ENCODE assay signal across 29 mouse cellular contexts in genomic region chr2:61182424-61182979, GRCm38 (mm10).
DNase-seq lines count a peak whose midpoint lies in the region; ATAC-seq and TF ChIP-seq lines count a peak whose summit lies in the region.
"Had no signal": no experiment of that assay in that cellular context is flagged by ENCODE, and none has a peak within 500 bp of the region (broad histone marks: within the 10 kb centered on the region; RNA-seq: fewer than 3 reads in every experiment).

No protein-coding gene starts in this region.

- TF ChIP-seq CTCF in kidney, adult 2 months (conservative IDR thresholded peaks at IDR 0.05; ENCODE audit: insufficient read depth, insufficient read length, low read depth, low read length), result no peak
- no peak for TF ChIP-seq CTCF in lung, embryonic 14.5 days (IDR thresholded peaks at IDR 0.05; ENCODE audit: low read depth)
- TF ChIP-seq CTCF in midbrain, postnatal 0 days (IDR thresholded peaks at IDR 0.05), result no peak
- no peak for TF ChIP-seq CTCF in liver, postnatal 0 days (IDR thresholded peaks at IDR 0.05; ENCODE audit: low read depth)

- 69% methylated on average over 8 of the region's 8 CpGs for WGBS in kidney, adult 2 months
- 39% methylated on average over 8 of the region's 8 CpGs for WGBS in lung, embryonic 14.5 days
- WGBS in midbrain, embryonic 14.5 days, result 58% methylated on average over 8 of the region's 8 CpGs
- 60% methylated on average over 8 of the region's 8 CpGs for WGBS in midbrain, postnatal 0 days
- WGBS in liver, postnatal 0 days (ENCODE audit: insufficient replicate concordance), result 64% methylated on average over 8 of the region's 8 CpGs

- no peak for TF ChIP-seq EP300 in liver, postnatal 0 days (IDR thresholded peaks at IDR 0.05; ENCODE audit: low read depth)

- H3K4me1 ChIP-seq in kidney, adult 2 months (ENCODE audit: control insufficient read depth, insufficient read depth, low read length), result no peaks in the 10 kb centered on the region
- no peaks in the 10 kb centered on the region for H3K4me1 ChIP-seq in lung, embryonic 14.5 days (ENCODE audit: insufficient read depth)
- H3K4me1 ChIP-seq in midbrain, embryonic 14.5 days (ENCODE audit: control insufficient read depth, insufficient read depth, low read length), result no peaks in the 10 kb centered on the region
- no peaks in the 10 kb centered on the region for H3K4me1 ChIP-seq in midbrain, postnatal 0 days (ENCODE audit: insufficient read depth, low read length)
- no peaks in the 10 kb centered on the region for H3K4me1 ChIP-seq in liver, postnatal 0 days (ENCODE audit: insufficient read depth)
- H3K4me1 ChIP-seq: embryonic facial prominence, embryonic 13.5 days; heart, embryonic 13.5 days; limb, embryonic 10.5 days; limb, embryonic 15.5 days; liver, embryonic 13.5 days; midbrain, embryonic 12.5 days; neural tube, embryonic 15.5 days had no signal

- no peaks in the 10 kb centered on the region for H3K36me3 ChIP-seq in kidney, adult 2 months (ENCODE audit: control insufficient read depth, insufficient read depth, low read length)
- no peaks in the 10 kb centered on the region for H3K36me3 ChIP-seq in lung, embryonic 14.5 days (ENCODE audit: insufficient read depth)
- no peaks in the 10 kb centered on the region for H3K36me3 ChIP-seq in midbrain, embryonic 14.5 days (ENCODE audit: control insufficient read depth, insufficient read depth, low read length)
- H3K36me3 ChIP-seq in midbrain, postnatal 0 days (ENCODE audit: insufficient read depth, low read length), result no peaks in the 10 kb centered on the region
- H3K36me3 ChIP-seq in liver, postnatal 0 days (replicated peaks; ENCODE audit: insufficient read depth, low read length), result no peaks in the 10 kb centered on the region
- H3K36me3 ChIP-seq: embryonic facial prominence, embryonic 13.5 days; G1E; heart, embryonic 13.5 days; limb, embryonic 10.5 days; limb, embryonic 15.5 days; liver, embryonic 13.5 days; midbrain, embryonic 12.5 days; neural tube, embryonic 15.5 days had no signal

- H3K4me2 ChIP-seq in lung, embryonic 14.5 days, result no peak overlapping the region
- no peak overlapping the region for H3K4me2 ChIP-seq in midbrain, embryonic 14.5 days (ENCODE audit: low read length)
- H3K4me2 ChIP-seq in midbrain, postnatal 0 days (ENCODE audit: low read depth, low read length, poor library complexity, severe bottlenecking), result no peak overlapping the region
- H3K4me2 ChIP-seq in liver, postnatal 0 days (ENCODE audit: low read depth, low read length), result no peak overlapping the region
- H3K4me2 ChIP-seq: embryonic facial prominence, embryonic 13.5 days; heart, embryonic 13.5 days; hindbrain, embryonic 14.5 days; limb, embryonic 15.5 days; liver, embryonic 13.5 days; midbrain, embryonic 12.5 days; neural tube, embryonic 15.5 days had no signal

- no peak overlapping the region for H3K4me3 ChIP-seq in kidney, adult 2 months (ENCODE audit: insufficient read depth, low read depth, low read length)
- no peak overlapping the region for H3K4me3 ChIP-seq in lung, embryonic 14.5 days (ENCODE audit: low read depth, low read length)
- H3K4me3 ChIP-seq in midbrain, embryonic 14.5 days (replicated peaks; ENCODE audit: low read depth, low read length), result no peak overlapping the region
- no peak overlapping the region for H3K4me3 ChIP-seq in midbrain, postnatal 0 days (ENCODE audit: low read depth, low read length)
- H3K4me3 ChIP-seq in liver, postnatal 0 days (ENCODE audit: low read depth, low read length), result no peak overlapping the region
- H3K4me3 ChIP-seq: embryonic facial prominence, embryonic 13.5 days; heart, embryonic 13.5 days; limb, embryonic 10.5 days; limb, embryonic 15.5 days; liver, embryonic 13.5 days; midbrain, embryonic 12.5 days; neural tube, embryonic 15.5 days had no signal

- H3K9me3 ChIP-seq in lung, embryonic 14.5 days (ENCODE audit: low read depth, low read length), result no peaks in the 10 kb centered on the region
- H3K9me3 ChIP-seq in midbrain, embryonic 14.5 days (ENCODE audit: control insufficient read depth, low read length), result no peaks in the 10 kb centered on the region
- no peaks in the 10 kb centered on the region for H3K9me3 ChIP-seq in midbrain, postnatal 0 days (ENCODE audit: low read length)
- H3K9me3 ChIP-seq in liver, postnatal 0 days (ENCODE audit: low read length), result no peaks in the 10 kb centered on the region
- H3K9me3 ChIP-seq: embryonic facial prominence, embryonic 13.5 days; G1E; heart, embryonic 13.5 days; limb, embryonic 10.5 days; limb, embryonic 15.5 days; liver, embryonic 13.5 days; midbrain, embryonic 12.5 days; neural tube, embryonic 15.5 days had no signal

- no peak overlapping the region for H3K9ac ChIP-seq in lung, embryonic 14.5 days
- no peak overlapping the region for H3K9ac ChIP-seq in midbrain, embryonic 14.5 days (replicated peaks; ENCODE audit: low read length)
- H3K9ac ChIP-seq in midbrain, postnatal 0 days (replicated peaks; ENCODE audit: low read length, poor library complexity, severe bottlenecking), result no peak overlapping the region
- no peak overlapping the region for H3K9ac ChIP-seq in liver, postnatal 0 days (replicated peaks)
- H3K9ac ChIP-seq: embryonic facial prominence, embryonic 13.5 days; heart, embryonic 13.5 days; hindbrain, embryonic 14.5 days; limb, embryonic 15.5 days; liver, embryonic 13.5 days; midbrain, embryonic 12.5 days; neural tube, embryonic 15.5 days had no signal

- no peaks in the 10 kb centered on the region for H3K27me3 ChIP-seq in kidney, adult 2 months (replicated peaks; ENCODE audit: control insufficient read depth, insufficient read depth, low read length)
- no peaks in the 10 kb centered on the region for H3K27me3 ChIP-seq in lung, embryonic 14.5 days (ENCODE audit: insufficient read depth, low read length)
- no peaks in the 10 kb centered on the region for H3K27me3 ChIP-seq in midbrain, embryonic 14.5 days (ENCODE audit: control insufficient read depth, insufficient read depth, low read length)
- H3K27me3 ChIP-seq in midbrain, postnatal 0 days (ENCODE audit: insufficient read depth, low read length), result no peaks in the 10 kb centered on the region
- H3K27me3 ChIP-seq in liver, postnatal 0 days (ENCODE audit: insufficient read depth, low read length), result no peaks in the 10 kb centered on the region
- H3K27me3 ChIP-seq: embryonic facial prominence, embryonic 13.5 days; heart, embryonic 13.5 days; limb, embryonic 15.5 days; liver, embryonic 13.5 days; midbrain, embryonic 12.5 days; neural tube, embryonic 15.5 days; Patski had no signal

- DNase-seq in kidney, adult 2 months, result peak; percentile 39
- DNase-seq in kidney, postnatal 10 days, result no peak
- DNase-seq in lung, embryonic 14.5 days, result peak; percentile 80
- no peak for DNase-seq in lung, postnatal 25 days (ENCODE audit: low spot score)
- peak; percentile 15 for DNase-seq in midbrain, embryonic 14.5 days
- no peak for DNase-seq in midbrain, postnatal 0 days (ENCODE audit: low spot score)
- no peak for DNase-seq in liver, postnatal 0 days
- DNase-seq: adrenal gland, postnatal 25 days; cerebellum, adult 18-20 months; cerebellum, postnatal 10 days; gastrocnemius, postnatal 10 days; heart, postnatal 10 days; kidney, adult 8-10 months; layer of hippocampus, adult 9-11 months; liver, embryonic 13.5 days; lung, postnatal 36 days; retina, postnatal 1 day; right cerebral cortex, postnatal 14 days; thymus, postnatal 14 days had no signal

- H3K27ac ChIP-seq in kidney, adult 2 months (ENCODE audit: insufficient read depth, low read depth, low read length), result no peak overlapping the region
- no peak overlapping the region for H3K27ac ChIP-seq in lung, embryonic 14.5 days (ENCODE audit: low read depth)
- no peak overlapping the region for H3K27ac ChIP-seq in midbrain, embryonic 14.5 days (replicated peaks; ENCODE audit: low read depth, low read length)
- no peak overlapping the region for H3K27ac ChIP-seq in midbrain, postnatal 0 days (ENCODE audit: low read depth, low read length)
- H3K27ac ChIP-seq in liver, postnatal 0 days (ENCODE audit: low read depth), result no peak overlapping the region
- H3K27ac ChIP-seq: embryonic facial prominence, embryonic 13.5 days; heart, embryonic 13.5 days; hindbrain, embryonic 14.5 days; limb, embryonic 10.5 days; limb, embryonic 15.5 days; liver, embryonic 13.5 days; midbrain, embryonic 12.5 days; neural tube, embryonic 15.5 days had no signal

- ATAC-seq in lung, embryonic 14.5 days (ENCODE audit: insufficient read depth), result peak; percentile 58; the same call in 1 of the 2 replicates
- no peak for ATAC-seq in midbrain, embryonic 14.5 days (ENCODE audit: low FRiP score, low TSS enrichment)
- ATAC-seq in midbrain, postnatal 0 days (ENCODE audit: low FRiP score), result no peak
- ATAC-seq in liver, postnatal 0 days, result no peak
- ATAC-seq: inflammation-experienced regulatory T-cells, adult 6 months; Patski had no signal

- TF ChIP-seq POLR2A in kidney, adult 2 months (IDR thresholded peaks at IDR 0.05; ENCODE audit: low read depth, low read length), result no peak

Comparison
In these comparisons a context has a peak if more than half of its experiments do, and no peak if none do; other contexts are left out.
1. DNase-seq: peak in kidney, adult 2 months (single experiment), lung, embryonic 14.5 days (single experiment) and midbrain, embryonic 14.5 days (single experiment); none in kidney, postnatal 10 days (single experiment), lung, postnatal 25 days (single experiment), midbrain, postnatal 0 days (single experiment) and liver, postnatal 0 days (single experiment).